Mouse (Mus musculus) ZHBTc4 (cell line): Measurements from ENCODE around the gene Nr1i3.
"Not testable (repeated sequence)": the region's sequence is repeated elsewhere in the genome, so short reads cannot be mapped to it uniquely, and the experiment has no call there.

Experiments
- DNase-seq: peaks from one replicate; pipeline ENCODE4 v3.0.0-alpha.2; 2011; ENCODE audit warnings: low read depth, low spot score

Gene Nr1i3

DNA sequence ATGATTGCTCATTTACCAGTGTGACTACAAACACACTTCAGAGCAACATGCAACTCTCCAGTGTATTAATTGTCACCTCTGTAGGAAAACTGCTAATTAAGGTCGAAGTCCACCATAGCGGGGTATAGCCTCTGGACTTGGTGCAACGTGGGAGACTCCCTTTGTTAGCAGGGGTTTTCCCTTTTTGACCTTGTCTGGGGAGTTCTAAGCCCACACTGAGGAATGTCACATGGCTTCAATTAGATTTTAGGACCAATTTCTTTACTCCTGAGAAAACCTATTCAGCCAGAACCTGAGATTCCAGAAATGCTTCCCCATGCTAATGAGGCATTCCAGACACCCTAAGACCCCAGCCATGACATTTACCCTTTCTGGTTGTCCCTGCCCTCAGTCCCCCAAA, 16.4 kb downstream of the Nr1i3 start:
- no peak for DNase-seq

DNA sequence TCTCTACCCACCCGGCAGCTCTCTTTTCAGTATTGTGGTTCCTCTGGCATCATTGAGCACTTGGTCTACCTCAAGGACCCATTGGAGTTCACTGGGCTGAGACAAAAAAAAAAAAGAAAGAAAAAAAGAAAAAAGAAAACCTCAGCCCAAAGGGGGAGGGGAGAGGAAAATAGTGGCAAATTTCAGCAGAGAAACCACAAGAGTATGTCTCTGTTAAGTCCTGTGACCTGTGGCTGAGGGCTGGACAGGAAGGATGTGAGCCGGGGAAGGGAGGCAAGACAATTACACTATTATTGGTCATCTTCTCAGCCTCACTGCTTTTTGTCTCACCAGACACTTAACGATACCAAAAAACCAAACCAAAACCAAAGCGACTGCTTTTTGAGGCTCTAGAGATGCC, 18.1 kb downstream of the Nr1i3 start:
- DNase-seq = no peak

DNA sequence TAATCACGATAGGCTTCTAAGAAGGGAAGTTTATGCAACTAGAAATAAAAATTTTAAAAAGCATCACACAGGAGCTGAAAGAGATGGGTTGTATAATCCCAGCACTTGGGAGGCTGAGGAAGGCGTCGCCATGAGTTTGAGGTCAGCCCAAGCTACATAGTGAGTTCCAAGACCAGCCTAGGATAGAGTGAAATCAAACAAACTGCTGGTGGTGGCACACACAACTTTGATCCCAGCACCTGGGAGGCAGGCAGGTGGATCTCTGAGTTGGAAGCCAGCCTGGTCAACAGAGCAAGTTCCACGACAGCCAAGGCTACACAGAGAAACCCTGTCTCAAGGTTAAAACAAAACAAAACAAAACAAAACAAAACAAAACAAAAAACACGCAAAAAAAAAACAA, 18.6 kb downstream of the Nr1i3 start:
- no peak for DNase-seq

DNA sequence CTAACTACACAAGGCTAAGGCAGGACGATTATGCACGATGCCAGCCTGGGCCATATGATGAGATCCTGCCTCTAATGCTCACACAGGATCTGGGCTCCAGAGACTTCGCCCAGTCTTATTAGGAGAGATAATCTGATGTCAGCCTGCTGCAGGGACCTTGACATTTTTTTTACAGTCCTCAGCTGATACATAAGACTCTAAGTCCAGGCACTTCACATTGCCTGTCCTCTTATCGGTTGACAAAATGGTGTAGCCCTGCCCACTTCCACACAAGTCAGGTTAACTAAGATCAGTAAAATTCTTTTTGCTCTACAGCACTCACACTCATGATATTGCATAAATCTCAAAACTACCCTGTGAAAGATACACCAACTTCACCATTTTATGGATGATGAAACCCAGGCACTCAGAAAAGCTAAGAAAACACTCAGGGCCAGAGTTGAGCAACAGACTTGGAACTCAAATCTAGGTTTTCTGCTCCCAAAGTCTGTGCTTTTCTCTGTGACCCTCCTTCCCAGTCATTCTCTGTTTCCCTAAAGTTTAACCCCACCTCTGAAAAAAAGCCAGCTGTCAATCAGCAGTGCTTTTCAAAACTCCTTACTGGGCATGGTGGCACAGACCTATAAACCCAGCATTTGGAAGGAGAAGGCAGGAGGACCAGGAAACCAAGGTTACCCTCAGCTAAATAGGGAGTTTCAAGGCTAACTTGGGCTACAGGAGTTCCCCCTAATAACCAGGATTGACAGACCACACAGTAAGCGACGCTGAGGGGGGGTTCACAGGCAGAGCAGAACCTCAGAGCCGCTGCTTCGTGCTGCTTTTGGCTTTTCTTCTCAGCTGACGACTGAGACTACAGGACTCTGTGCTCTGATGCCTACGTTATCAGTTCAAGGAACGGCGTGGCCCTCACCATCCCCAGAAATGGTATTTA, 19.3 kb downstream of the Nr1i3 start:
- no peak for DNase-seq

DNA sequence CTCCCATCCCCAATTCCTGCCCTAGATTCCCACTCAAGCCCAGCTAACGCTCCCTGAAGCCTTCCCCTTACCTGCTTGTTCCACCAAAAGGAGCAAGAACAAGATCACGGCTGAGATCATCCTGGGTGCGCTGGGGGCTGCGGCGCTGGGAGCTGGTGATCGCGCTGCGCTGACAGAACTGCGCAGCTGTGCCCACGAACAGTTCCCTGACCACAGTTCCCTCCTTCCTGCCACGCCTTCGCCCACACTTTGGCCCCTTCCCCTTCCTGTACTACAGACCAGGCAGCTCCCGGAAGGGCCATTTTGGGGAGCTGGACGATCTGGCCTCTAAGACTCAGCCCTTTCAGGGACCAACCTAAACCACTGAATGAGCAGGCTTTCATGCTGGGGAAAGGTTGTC, 20.4 kb downstream of the Nr1i3 start, which contains the start of gene Fcer1g:
Gene Fcer1g (minus strand): TSS at position 240 of the 400 bp plus-strand sequence.
- no peak for DNase-seq

DNA sequence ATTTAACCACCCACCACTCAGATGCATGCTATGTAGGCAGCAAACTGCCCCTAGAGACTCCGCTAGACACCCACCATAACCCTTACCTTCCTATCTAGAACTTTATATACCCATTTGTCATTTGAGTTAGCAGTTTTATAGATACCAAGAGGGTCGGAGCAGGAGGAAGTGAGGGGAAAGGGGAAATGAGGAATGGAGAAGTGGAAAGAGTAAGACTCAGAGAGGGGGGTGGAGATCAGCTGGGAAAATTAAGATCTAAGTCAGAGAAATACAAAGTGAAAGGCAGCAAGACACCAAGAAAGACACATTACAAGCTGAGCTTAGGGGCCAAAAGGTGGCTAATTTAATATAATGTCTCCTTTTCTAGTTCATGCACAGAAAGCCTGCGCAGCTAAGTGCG, 20.8 kb downstream of the Nr1i3 start:
- DNase-seq = no peak

DNA sequence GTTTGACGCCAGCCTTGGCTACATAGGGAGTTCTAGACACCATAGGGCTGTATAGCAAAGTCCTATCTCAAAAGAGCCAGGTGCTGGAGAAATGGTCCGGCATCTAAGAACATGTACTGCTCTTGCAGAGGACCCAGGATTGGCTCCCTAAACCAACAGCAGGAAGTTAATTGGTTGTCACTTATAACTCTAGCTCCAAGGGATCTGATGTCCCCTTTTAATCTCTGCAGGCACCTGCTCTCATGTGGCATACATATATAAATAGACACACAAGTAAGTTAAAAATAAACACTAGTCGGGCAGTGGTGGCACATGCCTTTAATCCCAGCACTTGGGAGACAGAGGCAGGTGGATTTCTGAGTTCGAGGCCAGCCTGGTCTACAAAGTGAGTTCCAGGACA, 22.0 kb downstream of the Nr1i3 start:
- DNase-seq = no peak

DNA sequence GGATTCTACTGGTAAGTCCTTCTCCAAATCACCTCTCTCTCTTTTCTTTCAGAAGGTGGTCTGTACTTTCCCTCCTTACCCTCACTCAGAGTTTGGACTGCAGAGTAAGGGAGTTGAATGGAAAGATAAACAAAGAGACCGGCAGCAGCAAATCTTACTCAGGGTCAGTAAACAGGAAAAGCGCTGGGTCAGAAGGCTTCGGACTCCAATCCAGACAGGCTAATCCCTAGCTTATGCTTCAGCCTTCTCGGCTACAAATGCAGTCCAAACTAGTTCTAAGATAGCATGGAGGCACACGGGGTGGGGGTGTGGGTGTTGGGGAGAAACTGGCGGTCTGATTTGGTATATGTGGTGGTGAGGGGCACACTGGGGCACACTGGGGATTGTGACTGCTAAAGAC, 23.7 kb downstream of the Nr1i3 start:
- no peak for DNase-seq

DNA sequence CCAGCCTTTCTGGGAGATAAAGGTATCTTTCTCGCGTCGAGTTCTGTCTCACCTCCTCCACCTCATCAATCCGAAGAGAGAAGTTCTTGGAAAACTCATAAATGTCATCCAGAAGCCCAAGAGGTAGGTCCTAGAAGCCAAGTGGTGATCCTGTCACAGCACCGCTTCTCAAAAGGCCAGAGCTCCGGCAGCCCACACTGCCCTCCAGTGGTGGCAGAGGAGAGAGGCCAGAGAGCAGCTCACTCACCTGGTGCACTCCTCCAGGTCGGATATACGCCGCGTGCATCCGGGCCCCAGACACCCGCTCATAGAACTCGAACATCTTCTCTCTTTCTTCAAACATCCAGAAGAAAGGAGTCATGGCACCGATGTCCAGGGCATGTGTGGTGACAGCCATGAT, 24.7 kb downstream of the Nr1i3 start:
- DNase-seq = peak; percentile 89

DNA sequence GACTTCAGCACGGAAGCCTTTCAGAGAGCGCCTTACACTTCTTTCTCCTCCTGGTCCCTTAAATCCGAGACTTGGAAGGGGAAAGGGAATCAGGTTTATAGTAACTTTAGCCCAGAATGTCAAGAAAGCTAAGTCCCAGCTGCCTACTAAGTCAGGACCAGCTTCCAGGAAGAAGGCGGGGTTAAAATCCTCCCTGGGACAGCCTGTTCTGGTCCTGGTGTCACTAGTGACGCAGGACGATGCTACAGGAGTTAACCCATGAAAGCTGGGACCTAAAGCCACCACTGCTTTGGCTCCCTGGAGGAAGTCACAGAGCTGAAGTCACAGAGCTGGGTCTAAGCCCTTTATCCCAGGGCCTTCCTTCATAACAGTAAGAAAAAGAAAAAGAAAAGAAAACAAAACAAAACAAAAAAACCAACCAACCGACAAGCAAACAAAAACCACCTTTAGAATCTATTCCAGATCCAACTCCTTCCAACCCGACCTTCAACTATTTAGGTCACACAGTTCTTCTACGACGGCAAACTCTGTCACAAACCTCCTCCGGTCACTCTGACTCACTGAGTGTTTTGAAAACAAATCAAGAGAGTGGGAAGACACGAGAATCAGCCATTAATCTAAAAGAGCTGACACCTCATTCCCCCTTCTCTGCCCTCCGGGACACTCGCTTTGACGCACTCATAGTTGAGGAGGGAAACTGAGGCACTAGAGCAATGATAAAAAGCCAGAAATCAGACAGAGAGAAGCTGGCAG, 26.4 kb downstream of the Nr1i3 start:
- DNase-seq = no peak

DNA sequence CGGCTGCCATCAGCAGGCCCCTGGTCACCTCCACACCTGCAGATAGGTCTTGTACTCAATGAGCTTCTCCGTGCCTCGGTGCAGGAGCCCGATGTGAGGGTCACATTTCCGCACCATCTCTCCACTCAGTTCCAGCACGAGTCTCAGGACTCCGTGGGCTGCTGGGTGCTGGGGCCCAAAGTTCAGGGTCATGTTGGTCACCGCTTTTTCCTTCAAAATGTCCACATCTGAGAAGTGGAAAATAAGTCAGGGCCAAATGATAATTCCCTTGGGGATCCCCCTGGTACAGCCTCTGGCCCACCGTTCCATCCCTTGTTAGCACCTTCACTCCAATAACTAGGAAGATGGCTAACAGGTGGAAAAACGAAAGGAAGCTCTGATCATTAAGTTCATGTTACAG, 27.1 kb downstream of the Nr1i3 start:
- no peak for DNase-seq

DNA sequence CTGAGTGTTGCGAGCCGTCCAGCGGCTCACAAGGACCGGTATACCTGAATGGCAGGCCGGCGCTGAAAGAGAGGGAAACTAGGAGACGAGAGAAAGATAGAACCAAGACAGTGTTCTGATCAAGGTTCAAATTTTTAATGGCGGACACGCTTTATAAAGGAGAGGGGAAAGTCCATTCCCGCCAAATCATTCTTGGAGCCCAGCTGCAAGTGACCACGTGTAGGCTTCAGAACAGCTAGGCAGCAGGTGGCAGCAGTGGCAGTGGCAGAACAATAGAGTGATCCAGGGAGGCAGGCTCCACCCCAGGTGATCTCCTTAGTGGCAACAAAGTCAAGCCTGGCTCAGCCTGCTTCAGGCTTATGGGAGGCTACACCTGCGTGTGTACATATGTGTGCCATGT, 28.2 kb downstream of the Nr1i3 start:
- DNase-seq = not testable (repeated sequence)

DNA sequence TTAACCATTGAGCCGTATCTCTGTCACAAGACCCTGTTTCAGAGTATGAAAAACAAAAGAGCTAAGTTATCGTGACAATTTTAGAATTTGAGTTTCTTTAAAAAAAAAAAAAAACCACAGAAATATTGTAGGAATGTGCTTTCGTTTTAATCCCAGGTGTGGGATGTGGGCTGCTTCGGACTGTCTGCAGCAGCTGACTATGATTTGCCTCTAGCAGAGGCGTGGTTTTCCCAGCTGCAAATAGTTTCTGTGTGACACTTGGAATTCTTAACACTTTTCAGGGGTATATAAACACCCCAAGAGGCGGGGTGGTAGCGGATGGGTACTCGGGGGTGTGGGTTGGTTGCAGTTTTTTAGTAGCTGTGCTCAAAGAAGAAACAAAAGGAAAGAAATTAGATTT, 31.6 kb downstream of the Nr1i3 start:
- no peak for DNase-seq

DNA sequence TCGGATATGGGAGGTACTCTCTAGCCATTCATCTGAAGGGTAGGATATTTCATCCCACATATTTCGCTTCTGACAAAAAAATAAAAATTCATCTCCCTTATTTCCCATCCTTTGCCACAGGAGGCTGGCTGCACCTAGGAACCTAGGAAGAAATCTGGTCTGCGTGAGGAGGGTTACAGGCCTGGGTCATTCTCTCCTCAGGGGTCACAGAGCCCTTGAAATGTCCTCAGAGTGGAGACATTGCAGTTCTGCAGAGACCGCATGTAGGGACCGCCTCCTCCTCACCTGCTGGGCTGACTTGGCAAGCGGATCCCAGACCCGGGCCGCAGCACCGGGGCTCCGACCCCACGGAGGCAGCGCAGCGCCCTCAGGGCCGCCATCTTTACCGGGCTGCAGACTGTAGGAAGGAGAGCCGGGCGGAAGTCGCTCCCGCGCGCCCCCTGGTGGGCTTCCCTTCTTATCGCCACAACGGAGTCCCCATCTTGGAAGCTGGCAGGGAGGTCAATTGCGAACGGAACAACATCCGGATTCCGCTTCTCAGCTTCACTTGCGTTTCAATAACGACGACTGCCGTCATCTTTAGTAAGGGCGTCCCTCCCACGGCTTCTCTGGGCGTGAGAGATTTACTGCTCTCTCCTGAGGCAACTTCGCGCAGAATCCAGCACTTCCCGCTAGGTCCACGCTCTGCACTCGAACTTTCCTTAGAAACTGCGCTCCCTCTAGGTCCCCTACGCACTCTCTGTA, 33.1 kb downstream of the Nr1i3 start:
- peak; percentile 98 for DNase-seq

DNA sequence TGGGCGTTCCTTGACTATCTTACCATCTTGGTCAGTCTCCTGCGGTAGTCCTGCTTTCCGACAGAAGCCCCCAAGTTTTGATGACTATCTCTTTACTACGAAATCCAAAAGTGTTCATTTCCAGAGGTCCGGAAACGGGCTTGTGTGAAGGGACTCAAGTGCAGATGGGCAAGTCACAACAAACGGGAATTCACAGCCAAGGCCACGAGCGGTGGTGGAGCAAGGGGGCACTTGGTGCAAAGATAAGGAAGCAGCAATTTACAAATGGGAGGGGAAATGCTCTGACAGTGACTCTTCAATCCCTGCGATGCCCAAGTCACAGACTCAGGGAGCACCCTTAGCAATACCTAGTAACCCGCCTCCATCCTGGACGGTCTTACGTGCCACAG, 33.7 kb downstream of the Nr1i3 start:
- no peak for DNase-seq

DNA sequence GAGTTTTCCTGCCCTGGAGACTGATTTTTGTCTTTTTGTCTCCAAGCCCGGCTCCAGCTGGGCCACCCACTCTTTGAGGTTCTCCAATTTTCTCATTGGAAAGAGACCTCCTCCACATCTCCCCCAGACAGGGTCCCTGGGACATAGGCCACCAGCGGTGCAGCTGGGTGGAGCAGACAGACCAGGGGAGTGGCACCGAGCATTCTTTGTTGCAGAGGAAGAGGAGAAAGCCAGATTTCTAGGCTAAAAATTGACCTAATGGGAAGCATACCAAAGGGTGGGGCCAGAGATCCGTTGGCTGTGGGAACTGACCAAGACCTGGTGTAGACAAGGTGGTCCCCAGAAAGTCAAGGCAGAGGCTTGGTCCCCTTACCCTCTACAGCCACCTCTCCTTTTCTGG, 34.1 kb downstream of the Nr1i3 start:
- DNase-seq = no peak

DNA sequence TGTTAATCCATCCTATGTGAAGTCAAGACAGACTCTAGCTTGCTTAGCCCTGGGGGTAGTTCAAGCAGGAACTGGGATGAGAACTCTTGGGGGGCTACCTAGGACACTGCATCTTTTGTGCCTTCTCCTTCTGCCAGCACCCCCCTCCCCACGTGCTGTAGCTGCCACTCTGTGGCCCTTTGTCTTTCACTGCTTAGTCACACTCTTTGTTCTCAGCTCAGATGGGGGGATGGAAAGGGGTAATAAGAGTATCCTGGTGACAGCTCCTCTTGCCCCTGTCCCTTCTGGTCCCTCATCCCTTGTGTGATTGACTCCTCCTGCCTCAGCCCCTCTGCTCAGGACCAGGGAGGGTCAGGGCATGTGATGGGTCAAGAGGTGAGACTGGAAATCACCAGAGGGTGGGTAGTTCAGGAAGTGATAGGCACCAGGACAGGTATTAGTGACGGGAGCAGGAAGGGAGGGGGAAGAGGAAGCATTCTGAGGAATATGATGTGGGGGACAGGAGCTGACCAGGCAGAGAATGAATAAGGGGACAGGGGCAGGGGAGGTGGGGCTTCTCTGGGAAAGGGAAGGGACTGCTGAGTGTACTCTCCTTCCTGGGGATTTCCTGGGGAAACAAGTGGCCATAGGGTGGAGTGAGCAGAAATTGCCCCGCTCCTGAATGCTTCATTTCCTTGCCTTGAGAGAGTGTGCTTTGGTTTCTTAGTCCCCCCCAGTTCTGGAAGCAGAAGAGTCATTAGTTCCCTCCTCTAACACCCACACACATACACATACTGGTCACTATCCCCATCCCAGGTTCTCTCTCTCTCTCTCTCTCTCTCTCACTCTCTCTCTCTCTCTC, 34.8 kb downstream of the Nr1i3 start:
- DNase-seq = no peak

DNA sequence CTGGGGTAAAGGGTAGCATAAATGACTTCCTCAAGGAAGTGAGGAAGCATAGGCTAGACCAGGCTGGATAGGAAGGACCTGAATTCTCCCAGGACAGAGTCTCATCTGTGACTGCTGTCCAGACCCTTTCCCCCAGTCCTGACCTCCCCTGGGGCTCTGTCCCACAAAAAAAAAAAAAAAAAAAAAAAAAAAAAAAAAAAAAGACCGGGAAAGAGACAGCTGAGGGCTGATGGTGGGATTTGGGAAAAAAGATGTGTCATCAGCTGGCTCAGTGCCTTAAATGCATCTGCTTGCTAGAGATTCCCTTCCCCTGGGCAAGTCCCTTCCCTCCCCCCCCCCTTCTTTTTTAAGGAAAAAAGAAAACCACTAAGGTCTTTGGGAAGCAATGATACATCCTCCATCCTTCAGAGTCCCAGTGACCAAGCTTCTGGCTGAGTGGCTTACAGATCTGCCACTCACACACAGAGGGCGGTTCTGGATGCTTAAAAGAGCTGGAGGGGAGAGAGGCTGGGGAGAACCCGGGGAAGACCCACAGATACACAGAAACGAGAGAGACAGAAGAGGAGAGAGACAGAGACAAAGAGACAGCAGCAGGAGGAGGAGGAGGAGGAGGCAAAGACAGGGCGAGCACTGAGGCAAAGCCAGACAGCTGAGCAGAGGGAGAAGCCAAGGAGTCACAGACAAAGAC, 36.3 kb downstream of the Nr1i3 start, which contains the start of gene Adamts4:
Gene Adamts4 (plus strand): TSS at position 509 of the 688 bp plus-strand sequence.
- DNase-seq = no peak

DNA sequence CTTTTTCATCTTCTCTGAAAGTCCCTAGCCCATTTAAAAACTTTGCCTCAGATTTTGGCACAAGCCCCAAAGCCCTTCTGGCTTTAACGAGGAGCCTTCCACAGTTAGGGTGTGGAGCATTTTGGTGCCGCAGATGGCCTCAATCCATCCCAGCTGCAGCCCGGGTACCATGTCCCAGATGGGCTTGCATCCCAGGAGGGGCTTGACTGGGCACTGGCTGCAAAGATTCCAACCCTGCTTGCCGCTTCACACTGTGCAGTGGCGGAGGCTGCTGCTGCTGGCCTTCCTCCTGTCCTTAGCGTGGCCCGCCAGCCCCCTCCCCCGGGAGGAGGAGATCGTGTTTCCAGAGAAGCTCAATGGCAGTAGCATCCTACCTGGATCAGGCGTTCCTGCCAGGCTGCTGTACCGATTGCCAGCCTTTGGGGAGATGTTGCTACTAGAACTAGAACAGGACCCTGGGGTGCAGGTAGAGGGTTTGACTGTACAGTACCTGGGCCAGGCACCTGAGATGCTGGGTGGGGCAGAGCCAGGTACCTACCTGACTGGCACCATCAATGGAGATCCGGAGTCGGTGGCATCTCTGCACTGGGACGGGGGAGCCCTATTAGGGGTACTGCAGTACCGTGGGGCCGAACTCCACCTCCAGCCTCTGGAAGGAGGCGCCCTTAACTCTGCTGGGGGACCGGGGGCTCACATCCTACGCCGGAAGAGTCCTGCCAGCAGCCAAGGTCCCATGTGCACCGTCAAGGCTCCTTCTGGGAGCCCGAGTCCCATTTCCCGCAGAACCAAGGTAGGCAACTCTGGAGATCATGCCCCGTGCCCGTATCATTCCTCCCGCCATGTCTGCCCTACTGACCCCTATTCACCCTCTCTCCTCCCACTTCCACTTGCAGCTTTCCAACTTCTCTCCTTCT, 37.2 kb downstream of the Nr1i3 start, which contains the start of gene Ndufs2:
Gene Ndufs2 (minus strand): TSS at position 709 of the 914 bp plus-strand sequence.
- DNase-seq = no peak
